Mouse (Mus musculus) liver, embryonic 16.5 days (tissue): ENCODE data around the gene Npff. TPM values are rescaled to one million over a fixed set of nuclear protein-coding genes. Genes with fewer than 3 reads are reported as not detected.

ENCODE experiments used
- ATAC-seq: fragments of 200-750 bp; cut with Nextera tagmentation; 2 replicates; pipeline ENCODE4 v1.8.0; 2017; ENCODE audit warnings: low read depth, mild to moderate bottlenecking, moderate number of reproducible peaks, moderate library complexity
- H3K27ac ChIP-seq: fragments of 300-500 bp; sonication (generic); 2 replicates; pipeline ENCODE4 v1.5.1; 2014; ENCODE audit warnings: mild to moderate bottlenecking, low read length
- H3K27me3 ChIP-seq: fragments of 300-500 bp; sonication (generic); 2 replicates; pipeline ENCODE4 v1.6.1; 2014; ENCODE audit warnings: low read depth, low read length, mixed read lengths; ENCODE audit not compliant: control insufficient read depth, insufficient read depth
- H3K36me3 ChIP-seq: fragments of 300-500 bp; sonication (generic); 2 replicates; pipeline ENCODE4 v1.6.1; 2014; ENCODE audit warnings: mild to moderate bottlenecking; ENCODE audit not compliant: control insufficient read depth, insufficient read depth
- H3K4me1 ChIP-seq: fragments of 300-500 bp; sonication (generic); 2 replicates; pipeline ENCODE4 v1.6.1; 2014; ENCODE audit warnings: low read depth, low read length, mixed read lengths; ENCODE audit not compliant: control insufficient read depth
- H3K4me2 ChIP-seq: fragments of 300-500 bp; sonication (generic); 2 replicates; pipeline ENCODE4 v1.6.1; 2014; ENCODE audit warnings: low read depth, low read length, mixed read lengths
- H3K4me3 ChIP-seq: fragments of 300-500 bp; sonication (generic); 2 replicates; pipeline ENCODE4 v1.5.1; 2014; ENCODE audit warnings: low read depth, mild to moderate bottlenecking, low read length
- H3K9ac ChIP-seq: fragments of 300-500 bp; sonication (generic); 2 replicates; pipeline ENCODE4 v1.6.1; 2014; ENCODE audit warnings: low read depth, low read length
- H3K9me3 ChIP-seq: fragments of 300-500 bp; sonication (generic); replicated peaks from 2 replicates; pipeline ENCODE4 v1.6.1; 2016; ENCODE audit warnings: low read length; ENCODE audit not compliant: control insufficient read depth
- WGBS: fragments of 180-500 bp; shearing (Covaris S2); extraction: QIAGEN DNeasy Blood & Tissue Kit; methylation state at CpG from one replicate; pipeline ENCODE4 v1.1.7; 2014; ENCODE audit not compliant: insufficient replicate concordance; 5-methylcytosine and 5-hydroxymethylcytosine counted together
- polyA plus RNA-seq: library from polyadenylated mRNA; unstranded; fragments of >200 nt; fragmentation: Nextera tagmentation; extraction: Ambion mirVana; gene quantifications from 2 replicates; pipeline ENCODE4 v1.2.1, GENCODE M21; 2015

Gene Npff
- polyA plus RNA-seq, 1 experiment from 2014 or later, result 0.57 TPM

GRCm38 (mm10) chr15:102527936-102528335 is 3.2 kb upstream of the Npff start:
- H3K36me3 ChIP-seq, result peaks cover 16% of the 10 kb centered on the region
- 63% methylated on average over 3 of the region's 3 CpGs for WGBS

GRCm38 (mm10) chr15:102526111-102527002 is 1.6 kb upstream of the Npff start:
- no peak overlapping the region for H3K4me3 ChIP-seq
- no peaks in the 10 kb centered on the region for H3K4me1 ChIP-seq
- H3K36me3 ChIP-seq, result peaks cover 22% of the 10 kb centered on the region
- H3K27me3 ChIP-seq, result no peaks in the 10 kb centered on the region
- 75% methylated on average over 6 of the region's 6 CpGs for WGBS
- no peaks in the 10 kb centered on the region for H3K9me3 ChIP-seq
- no peak overlapping the region for H3K27ac ChIP-seq
- ATAC-seq, result no peak
- no peak overlapping the region for H3K4me2 ChIP-seq
- H3K9ac ChIP-seq, result no peak overlapping the region

More at GRCm38 (mm10) chr15:102527936-102528335, 3.2 kb upstream of the Npff start:
- Histone ChIP-seq H3K27ac (no peak overlapping the region), H3K27me3 (no peaks in the 10 kb centered on the region), H3K4me1 (no peaks in the 10 kb centered on the region), H3K4me3 (no peak overlapping the region), H3K4me2 (no peak overlapping the region), H3K9me3 (no peaks in the 10 kb centered on the region), H3K9ac (no peak overlapping the region)
- ATAC-seq, result no peak

- 57% methylated on average over 4 of the region's 4 CpGs for WGBS
- Histone ChIP-seq H3K9me3 (no peaks in the 10 kb centered on the region), H3K27me3 (no peaks in the 10 kb centered on the region), H3K4me3 (no peak overlapping the region), H3K27ac (no peak overlapping the region), H3K4me2 (no peak overlapping the region), H3K9ac (no peak overlapping the region), H3K36me3 (peaks cover 11% of the 10 kb centered on the region), H3K4me1 (peaks cover 25% of the 10 kb centered on the region)
- ATAC-seq, result no peak
Observed at GRCm38 (mm10) chr15:102521480-102521879, 3.3 kb downstream of the Npff start.

- no peak overlapping the region for H3K27ac ChIP-seq
Observed at GRCm38 (mm10) chr15:102520416-102520815, 4.3 kb downstream of the Npff start.

GRCm38 (mm10) chr15:102519211-102520141 is 5.3 kb downstream of the Npff start:
- Histone ChIP-seq H3K36me3 (peaks cover 11% of the 10 kb centered on the region), H3K27me3 (peaks cover 3% of the 10 kb centered on the region; the same call in 1 of the 2 replicates), H3K9ac (peak overlapping the region; percentile 89), H3K4me3 (peak overlapping the region; percentile 78), H3K9me3 (no peaks in the 10 kb centered on the region), H3K4me1 (peaks cover 29% of the 10 kb centered on the region), H3K4me2 (peak overlapping the region; percentile 97), H3K27ac (peak overlapping the region; percentile 97)
- 31% methylated on average over 15 of the region's 17 CpGs for WGBS
- no peak for ATAC-seq

More at GRCm38 (mm10) chr15:102520416-102520815, 4.3 kb downstream of the Npff start:
- Histone ChIP-seq H3K9me3 (no peaks in the 10 kb centered on the region), H3K36me3 (peaks cover 11% of the 10 kb centered on the region), H3K9ac (no peak overlapping the region), H3K4me1 (peaks cover 29% of the 10 kb centered on the region), H3K4me3 (no peak overlapping the region), H3K27me3 (peaks cover 3% of the 10 kb centered on the region; the same call in 1 of the 2 replicates), H3K4me2 (no peak overlapping the region)
- 35% methylated on average over 4 of the region's 4 CpGs for WGBS
- ATAC-seq, result no peak

- peaks cover 29% of the 10 kb centered on the region for H3K4me1 ChIP-seq
- no peaks in the 10 kb centered on the region for H3K9me3 ChIP-seq
- 2% methylated on average over 9 of the region's 9 CpGs for WGBS
- peaks cover 8% of the 10 kb centered on the region for H3K36me3 ChIP-seq
- peaks cover 3% of the 10 kb centered on the region; the same call in 1 of the 2 replicates for H3K27me3 ChIP-seq
- H3K9ac ChIP-seq, result peak overlapping the region; percentile 89
- peak overlapping the region; percentile 97 for H3K4me2 ChIP-seq
- no peak for ATAC-seq
- peak overlapping the region; percentile 97 for H3K27ac ChIP-seq
- peak overlapping the region; percentile 78 for H3K4me3 ChIP-seq
Observed at GRCm38 (mm10) chr15:102518859-102519201, 5.9 kb downstream of the Npff start.

GRCm38 (mm10) chr15:102517976-102518858 is 6.5 kb downstream of the Npff start, which contains the start of gene Tarbp2:
TSS of gene Tarbp2 (plus strand) at chr15:102518192.
- peak within 1 kb of the TSS; percentile 78 for H3K4me3 ChIP-seq
- H3K9ac ChIP-seq, result peak within 1 kb of the TSS; percentile 89
- no peaks in the 10 kb centered on the region for H3K9me3 ChIP-seq
- peaks cover 29% of the 10 kb centered on the region for H3K4me1 ChIP-seq
- peaks cover 6% of the 10 kb centered on the region; the same call in 1 of the 2 replicates for H3K36me3 ChIP-seq
- peak within 1 kb of the TSS; percentile 98 for H3K4me2 ChIP-seq
- H3K27ac ChIP-seq, result peak within 1 kb of the TSS; percentile 97
- H3K27me3 ChIP-seq, result peaks cover 3% of the 10 kb centered on the region; the same call in 1 of the 2 replicates
- ATAC-seq, result peak; percentile 91
- under 1% methylated on average over 60 of the region's 60 CpGs for WGBS

- Histone ChIP-seq H3K36me3 (peaks cover 6% of the 10 kb centered on the region; the same call in 1 of the 2 replicates), H3K27ac (peak overlapping the region; percentile 76), H3K4me3 (peak overlapping the region; percentile 78), H3K4me2 (peak overlapping the region; percentile 98), H3K27me3 (peaks cover 3% of the 10 kb centered on the region; the same call in 1 of the 2 replicates), H3K9ac (peak overlapping the region; percentile 69), H3K4me1 (peaks cover 29% of the 10 kb centered on the region), H3K9me3 (no peaks in the 10 kb centered on the region)
- no peak for ATAC-seq
- 0% methylated on average over 10 of the region's 10 CpGs for WGBS
Observed at GRCm38 (mm10) chr15:102517631-102517975, 7.1 kb downstream of the Npff start.
